Mouse (Mus musculus) B cell, adult 2 months (primary cell): ENCODE results near the gene Gsg1.

ENCODE experiments used
- DNase-seq, 2 experiments: peaks; one replicate each; pipeline ENCODE4 v3.0.0; 2022

Gene Gsg1

DNA sequence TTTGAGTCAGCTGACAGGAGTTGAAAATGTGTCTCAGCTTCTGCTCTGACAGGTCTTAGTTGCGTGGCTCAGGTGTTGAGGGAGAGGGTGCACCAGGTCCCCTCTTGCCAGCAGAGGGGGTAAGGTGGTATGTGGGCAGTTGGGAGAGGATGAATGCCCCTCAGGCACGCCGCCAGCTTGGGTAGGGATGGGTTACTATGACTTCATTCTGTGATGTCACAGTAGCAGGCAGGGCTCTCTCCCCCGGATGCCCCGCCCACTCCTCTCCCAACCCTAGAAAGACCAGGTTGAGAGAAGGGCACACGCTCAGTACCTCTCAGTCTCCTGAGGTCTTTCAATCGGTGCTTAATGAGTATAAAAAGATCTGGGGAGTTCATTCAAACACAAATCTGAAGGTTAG, at the start of gene Gsg1:
Gene Gsg1 (minus strand): TSS at position 199 of the 400 bp plus-strand sequence.
- DNase-seq, result no peak

DNA sequence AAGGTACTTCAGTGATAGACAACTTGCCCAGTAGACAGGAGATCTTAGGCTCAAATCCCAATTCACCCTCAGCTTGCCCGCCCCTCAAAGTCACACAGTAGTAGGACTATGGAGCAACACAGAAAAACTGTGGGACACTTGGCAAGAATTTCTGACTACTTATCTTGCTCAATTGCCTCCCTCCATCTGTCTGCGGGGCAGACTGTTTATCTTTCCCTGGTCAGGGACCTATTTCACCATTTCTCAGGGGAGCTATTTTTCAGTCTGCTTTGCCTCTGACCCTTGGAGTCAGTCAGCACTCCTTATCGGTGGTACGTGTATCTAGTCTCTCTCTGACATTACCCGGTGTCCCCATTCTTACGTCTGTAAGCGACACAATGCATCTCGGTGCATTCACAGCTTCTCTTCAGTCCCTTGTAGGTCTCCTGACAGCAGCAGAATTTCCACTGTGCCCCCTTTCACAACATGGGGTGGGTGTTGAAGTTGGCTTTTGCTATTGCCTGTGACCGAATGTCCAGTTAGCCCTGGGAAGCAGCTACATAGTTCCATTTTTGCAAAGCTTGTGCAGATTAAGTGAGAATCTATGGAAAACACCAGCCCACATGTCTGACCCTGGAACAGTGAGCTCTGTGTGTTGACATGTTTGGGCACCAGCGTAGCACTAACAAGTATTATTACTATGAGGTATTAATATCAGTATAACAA, 48.4 kb upstream of the Gsg1 start:
- no peak for DNase-seq

DNA sequence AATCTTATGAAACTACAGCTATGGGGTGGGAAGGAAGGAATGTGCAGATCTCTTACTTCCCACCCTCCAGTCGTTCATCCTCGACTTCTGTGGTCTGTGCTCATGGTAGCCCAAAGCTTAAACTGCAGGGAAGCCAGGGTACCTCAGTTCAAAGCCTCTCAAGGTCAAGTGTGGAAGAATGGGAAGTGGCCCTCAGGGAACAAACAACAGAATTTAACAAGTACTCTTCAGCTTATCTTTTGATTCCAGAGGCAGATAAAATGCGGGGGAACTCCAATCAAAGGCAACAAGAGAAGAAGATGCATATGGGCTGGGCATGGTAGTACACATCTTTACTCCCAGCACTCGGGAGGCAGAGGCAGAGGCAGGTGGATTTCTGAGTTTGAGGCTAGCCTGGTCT, 46.3 kb upstream of the Gsg1 start:
- DNase-seq, result no peak

DNA sequence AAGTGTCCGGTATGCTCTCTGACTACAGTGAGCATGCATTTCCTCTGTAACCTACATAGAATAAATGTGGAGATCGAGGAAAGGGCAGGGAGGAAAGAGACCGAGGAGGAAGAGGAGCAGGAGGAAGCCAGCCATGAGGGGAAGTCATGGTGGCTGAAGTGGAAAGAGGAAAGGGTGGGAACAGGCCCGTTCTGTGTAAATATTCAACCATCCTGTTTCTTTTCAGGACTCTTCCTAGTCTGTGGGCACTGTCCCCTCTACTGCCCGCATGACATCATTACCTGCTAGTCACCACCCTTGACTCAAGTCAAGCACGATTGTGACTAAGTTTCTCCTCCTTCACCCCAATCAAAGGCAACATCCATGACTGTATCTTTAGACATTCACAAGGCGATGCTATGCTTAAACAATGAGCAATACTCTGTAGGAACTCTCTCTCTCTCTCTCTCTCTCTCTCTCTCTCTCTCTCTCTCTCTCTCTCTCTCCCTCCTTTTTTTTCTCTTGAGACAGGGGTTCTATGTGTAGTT, 44.9 kb upstream of the Gsg1 start:
- DNase-seq, result no peak

DNA sequence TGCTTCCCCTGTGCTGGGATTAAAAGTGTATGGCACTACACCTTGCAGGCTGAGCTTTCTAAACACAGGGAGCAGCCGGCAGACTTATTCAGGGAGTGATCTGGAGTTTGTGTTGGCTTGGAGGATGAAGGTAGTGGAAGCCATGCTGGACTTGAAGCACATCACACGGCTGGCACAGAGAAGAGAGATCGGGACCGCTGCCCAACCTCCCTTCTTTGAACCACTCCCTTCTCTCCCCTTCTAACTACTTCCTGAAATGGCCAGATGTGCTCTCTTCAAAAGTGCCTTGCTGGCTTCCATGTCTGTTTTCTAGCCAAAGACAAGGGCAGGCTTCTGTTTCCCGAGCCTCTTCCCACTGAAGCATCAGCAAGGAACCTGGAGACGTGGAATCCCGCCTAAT, 43.4 kb upstream of the Gsg1 start:
- DNase-seq, result no peak

DNA sequence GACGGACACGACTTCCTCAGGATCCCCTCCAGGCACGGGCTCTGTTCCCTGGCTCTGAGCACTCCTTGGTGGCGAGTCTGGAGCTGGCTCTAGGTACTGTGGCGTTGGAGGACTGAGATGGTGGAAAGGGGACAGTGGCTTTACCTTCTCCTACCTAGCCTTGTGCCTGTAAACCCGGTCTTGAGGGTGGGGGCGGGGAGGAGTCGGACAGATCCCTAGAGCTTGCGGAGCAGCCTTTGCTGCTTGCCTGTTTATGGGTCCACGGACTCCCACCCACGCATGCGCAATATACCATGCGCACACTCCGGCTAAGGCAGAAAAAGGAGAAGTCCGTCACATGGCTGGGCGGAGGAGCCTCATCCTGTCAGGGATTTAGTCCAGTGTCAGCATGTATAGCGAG, 42.1 kb upstream of the Gsg1 start:
- peak; percentile 70 to 71 for DNase-seq

DNA sequence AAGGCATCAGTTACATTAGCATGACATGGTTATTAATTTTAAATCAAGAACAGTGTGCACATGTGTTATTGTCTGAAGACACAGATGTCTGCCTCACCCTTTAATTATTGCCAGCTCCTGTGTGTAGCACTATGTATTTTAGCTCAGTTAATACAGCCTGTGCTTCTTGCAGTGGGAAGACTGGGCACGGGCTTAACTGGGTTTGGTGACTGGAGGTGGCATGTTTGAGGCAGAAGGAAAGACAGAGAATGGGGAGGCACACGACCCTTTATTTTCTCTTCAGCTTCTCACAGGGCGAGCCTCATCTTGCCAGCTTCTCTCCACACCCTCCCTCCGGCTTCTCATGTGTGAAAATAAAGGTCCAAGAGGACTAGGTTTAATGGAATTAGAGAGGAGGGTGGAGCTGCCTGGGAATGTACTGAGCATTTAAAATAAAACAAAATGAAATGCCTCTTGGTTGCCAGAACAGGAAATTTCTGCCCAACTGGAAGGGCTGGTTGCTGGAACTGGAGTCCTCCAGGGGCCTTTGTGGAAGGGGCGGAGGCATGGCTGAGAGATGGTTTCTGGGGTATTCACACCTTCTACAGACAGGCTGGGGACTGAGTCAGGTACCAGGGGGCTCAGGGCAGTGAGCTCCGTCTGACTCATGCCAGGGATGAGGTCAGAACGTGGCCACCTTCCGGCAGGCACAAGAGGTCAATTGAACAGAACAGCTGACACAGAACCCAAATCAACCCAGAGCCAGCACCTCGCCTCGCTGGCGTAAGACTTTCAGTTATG, 41.1 kb upstream of the Gsg1 start:
- DNase-seq, result no peak

DNA sequence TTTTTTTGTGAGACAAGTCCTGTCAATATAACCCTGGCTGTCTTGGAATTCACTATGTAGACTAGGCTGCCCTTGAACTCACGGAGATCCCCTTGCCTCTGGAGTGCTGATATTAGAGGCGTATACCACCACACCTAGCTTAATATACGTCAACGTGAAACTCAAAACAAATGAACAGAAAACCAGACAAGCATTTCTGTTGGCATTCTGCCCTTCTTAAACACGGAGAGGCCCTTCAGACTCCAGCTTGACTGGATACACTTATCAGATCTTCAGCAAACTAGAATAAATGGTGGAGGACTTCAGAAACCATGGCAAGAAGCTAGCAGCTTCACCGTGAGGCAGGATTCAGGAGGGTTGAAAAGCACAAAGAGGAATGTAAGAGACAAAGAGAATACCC, 40.0 kb upstream of the Gsg1 start:
- DNase-seq, result no peak

DNA sequence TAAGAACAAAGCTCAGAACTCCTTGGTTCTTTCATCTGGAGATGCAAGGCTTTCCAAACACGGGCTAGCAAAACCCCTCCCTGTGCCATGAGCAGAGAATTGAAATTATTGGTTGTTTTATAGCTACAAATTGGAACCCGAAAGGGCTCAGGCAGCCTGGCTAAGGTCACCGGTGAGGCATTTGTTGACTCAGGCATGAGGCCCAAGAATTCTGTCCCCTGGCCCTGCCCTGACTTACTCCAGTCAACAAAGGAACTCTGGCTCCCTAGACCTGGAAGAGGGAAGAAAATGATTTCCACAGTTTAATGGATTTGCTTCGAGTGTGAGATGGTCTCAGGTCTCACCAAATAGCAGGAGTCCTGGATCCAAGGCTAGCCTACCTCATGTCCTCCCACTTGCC, 38.2 kb upstream of the Gsg1 start:
- no peak for DNase-seq

DNA sequence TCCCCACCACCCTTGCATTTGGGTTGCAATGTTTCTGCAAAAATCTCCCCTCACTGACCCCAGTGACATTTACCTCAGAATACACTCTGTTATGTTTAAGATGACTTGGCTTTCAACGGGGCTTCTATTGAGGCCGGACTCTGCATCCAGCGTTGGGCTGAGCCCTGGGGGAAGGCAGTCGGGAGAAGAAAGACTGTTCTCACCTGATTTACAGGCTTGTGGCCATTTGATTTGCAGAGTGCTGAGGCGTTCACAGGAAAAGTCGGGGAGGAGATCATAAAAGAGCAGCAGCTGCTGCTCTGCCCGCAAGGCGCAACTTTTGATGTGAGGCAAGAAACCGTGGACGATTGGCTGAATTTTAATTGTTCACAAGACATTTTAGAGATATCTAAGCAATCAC, 25.7 kb upstream of the Gsg1 start:
- no peak for DNase-seq

DNA sequence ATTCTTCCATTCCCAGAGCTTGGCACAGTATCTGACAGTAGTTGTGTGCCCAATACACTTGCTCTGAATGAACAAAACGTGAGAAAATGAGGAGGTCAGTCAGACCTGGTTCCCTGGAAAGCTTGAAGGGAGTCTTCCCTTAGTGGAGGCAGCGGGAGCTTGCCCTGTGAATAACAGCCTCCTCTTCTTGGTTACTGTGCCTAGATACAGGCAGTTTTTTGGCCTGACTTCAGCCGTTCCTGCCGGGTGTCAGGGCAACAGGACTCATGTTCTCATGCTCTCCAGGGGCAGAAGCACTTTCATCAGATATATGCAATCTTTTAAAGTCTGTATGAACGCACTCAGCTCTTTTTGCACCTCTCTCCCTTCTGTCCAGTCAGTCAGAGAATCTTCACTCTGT, 25.1 kb upstream of the Gsg1 start:
- no peak for DNase-seq

DNA sequence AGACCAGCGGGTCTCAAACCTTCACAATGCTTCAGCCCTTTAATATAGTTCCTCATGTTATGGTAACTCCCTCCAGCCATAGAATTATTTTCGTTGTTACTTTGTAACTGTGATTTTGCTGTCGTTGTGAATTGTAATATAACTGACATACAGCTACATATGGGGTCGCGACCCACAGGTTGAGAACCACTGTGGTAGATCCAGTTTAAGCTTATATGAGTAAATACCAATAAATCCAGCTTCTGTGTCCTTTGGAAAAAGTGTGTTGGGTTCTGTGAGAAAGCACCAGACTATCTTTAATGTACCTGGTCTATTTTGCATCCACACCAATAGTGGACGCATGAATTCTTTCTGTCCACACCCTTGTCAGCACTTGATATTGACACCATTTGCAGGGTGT, 24.2 kb upstream of the Gsg1 start:
- DNase-seq, result no peak

DNA sequence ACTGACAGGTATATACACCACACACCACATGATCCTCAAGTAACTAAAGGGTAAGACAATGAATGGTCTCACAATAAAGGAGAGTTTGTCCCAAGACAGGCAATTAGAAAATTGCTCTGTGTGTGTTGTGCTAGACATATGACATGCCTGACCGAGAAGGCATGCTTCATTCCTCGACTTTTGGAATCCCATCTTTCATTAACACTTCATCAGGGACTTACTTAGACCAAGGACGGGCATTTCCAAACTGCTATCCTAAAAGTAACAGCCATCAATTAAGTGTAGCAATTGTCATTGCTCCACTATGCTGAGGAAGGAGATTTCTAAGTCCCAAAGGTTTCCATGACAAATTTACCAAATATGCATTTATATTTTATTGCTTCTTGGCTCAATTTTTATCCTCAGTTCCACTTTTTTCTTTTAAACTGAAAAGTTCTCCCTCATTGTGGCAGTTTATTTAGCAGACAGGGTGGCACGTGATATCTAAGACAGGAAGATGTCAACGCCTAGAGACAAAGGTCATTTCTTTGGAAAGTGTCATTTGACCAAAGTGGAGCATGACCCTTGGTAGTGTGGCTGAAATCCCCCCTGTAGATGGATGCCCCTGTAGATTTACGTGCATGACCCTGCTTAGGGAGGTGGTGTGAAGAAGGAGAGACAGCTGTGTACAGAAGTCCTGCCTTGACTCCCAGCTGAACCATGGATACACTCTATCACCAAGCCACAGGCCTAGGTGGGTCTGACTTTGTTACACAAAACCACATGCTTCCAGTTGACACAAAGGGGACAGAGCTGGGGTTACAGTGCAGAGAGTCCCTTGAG, 22.5 kb upstream of the Gsg1 start:
- DNase-seq, result no peak

DNA sequence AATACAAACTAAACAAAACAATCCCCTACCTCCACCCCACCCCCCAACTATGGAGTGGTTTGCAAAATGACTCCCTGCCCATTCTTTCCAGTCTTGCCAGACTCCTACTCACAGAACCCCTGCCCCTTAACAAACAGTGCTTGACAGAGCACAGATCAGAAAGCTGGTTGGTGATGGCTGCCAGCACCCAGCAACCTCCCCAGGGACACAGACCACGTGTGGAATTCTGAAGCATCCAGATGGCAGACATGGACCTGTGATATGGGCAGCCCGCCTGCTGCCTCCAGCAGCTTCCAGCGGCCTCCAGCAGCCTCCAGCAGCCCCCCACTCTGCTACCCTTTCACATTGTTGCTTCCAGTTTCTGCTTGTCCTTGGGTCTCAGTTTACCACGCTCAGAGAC, 21.1 kb upstream of the Gsg1 start:
- no peak for DNase-seq

DNA sequence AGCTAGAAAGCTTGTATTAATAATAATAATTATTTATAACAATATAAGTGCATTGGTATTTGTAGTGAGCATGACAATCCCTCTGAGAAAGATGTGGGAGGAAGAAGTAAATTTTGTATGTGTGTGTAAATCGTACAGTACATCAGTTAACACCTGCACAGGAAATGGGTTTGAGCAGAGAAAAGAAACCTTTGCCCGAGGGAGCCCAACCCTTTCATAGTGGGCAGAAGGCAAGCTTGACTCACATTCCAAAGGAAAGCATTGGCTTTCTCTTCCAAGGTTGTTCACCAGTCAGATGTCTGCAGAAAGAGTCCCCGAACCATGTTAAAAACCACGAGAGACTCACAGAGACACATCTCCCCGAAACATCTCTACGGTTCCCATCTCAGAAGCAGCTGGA, 18.9 kb upstream of the Gsg1 start:
- no peak for DNase-seq

DNA sequence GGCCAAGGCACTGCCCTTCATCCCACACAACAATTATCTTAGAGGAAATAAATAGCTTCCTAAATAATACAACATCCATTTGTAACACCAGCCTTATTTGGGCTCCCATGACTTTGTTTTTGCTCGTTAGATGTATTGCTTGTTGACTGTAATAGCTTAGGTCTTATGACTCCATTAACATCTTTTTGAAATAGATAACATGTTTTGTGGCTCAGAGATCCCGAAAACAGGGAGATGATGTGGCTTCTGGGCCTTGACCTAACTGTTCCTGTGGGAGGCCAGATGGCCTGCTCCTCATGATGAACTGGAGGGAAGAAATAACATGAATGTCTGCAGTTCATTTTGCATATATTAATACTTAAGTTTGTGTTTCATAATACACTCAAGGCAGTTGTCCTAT, 17.6 kb upstream of the Gsg1 start:
- DNase-seq, result no peak

DNA sequence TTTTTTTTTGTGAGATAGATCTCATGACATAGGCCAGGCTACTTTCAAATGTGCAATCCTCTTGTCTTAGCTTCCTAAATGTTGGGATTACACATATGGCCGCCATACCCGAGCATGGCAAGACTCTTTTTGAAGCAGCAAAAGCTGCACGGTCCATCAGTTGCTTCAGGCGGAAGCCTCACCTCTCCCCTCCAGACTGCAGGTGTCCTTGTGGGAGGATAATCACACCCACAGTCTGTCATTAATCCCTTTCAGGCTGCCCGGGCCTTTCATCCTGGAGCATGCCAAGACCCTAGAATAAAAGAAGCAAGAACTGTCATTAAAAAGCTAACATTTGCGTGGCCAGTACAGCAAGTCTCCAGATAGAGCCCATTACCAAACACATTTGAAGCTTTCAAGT, 15.5 kb upstream of the Gsg1 start:
- no peak for DNase-seq

DNA sequence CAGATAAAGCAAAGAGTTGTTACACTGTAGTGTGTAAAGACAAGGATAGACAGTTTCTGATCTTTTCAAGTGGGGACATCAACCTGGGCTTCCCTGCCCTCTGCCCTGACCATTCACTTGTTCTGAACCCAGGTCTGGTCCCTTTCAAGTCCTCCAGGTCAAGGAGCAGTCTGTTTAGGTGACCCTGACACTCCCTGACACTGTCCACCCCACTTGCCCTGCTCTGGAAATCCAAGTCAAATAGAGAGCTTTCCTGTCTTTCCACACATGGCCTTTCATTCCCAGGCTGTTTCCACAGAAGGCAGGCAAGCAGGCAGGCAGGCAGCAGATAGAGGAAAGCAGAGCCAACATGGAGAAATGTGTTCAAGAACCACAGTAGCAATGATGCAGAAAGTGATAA, 14.2 kb upstream of the Gsg1 start:
- DNase-seq, result no peak

DNA sequence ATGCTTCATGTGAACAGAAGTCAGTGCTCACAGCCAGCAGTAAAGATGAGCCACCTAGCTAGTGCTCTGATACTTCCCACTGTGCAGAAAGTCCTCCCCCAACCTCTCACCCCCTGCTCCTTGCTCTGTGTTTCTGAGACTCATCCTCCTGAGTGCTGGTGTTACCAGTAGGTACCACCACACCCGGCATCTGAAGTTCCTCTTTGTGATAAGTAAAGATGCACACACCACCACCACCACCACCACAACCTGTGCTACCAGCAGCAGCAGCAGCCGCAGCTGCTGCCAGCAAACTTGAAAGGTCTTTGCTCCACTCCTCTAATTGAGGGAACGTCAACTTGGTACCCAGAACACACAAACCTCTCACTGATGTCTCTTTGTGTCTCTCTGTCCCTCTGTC, 13.1 kb upstream of the Gsg1 start:
- DNase-seq, result no peak

DNA sequence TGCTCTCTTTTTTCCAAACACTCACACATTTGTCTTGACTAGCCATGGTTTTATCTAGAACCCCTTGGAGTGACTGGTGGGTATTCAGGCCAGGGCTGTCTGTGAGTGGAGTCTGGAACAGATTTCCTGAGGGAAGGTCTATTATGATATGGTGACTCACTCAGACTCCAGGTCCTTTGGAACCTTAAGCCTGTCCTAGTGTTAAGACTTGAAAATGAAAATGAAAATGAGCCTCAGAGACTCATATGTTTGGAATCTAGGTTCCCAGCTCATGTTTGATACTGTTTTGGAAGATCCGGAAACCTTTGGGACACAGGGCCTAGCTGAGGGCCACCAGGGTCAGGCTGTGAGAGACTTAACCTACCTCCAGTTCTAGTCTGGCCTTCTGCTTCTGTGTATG, 11.9 kb upstream of the Gsg1 start:
- DNase-seq, result no peak

DNA sequence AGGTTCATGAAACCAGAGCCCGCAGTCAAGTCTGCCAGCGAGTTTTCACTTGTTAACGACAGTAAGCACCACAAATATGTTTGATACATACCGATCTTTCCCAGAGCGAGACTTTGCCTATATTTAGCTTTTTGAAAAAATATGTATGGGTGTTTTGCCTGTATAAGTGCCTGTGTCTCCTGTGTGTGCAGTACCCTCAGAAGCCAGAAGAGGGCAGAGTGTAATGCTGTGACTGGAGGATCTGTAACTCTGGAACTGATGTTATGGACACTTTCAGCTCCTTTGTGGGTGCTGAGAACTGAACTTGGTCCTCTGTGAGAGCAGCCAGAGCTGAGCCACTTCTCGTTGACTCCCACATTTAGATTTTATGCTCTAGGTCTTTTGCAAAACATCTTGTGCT, 10.0 kb upstream of the Gsg1 start:
- DNase-seq, result peak in 1 of 2 experiments; percentile 14

DNA sequence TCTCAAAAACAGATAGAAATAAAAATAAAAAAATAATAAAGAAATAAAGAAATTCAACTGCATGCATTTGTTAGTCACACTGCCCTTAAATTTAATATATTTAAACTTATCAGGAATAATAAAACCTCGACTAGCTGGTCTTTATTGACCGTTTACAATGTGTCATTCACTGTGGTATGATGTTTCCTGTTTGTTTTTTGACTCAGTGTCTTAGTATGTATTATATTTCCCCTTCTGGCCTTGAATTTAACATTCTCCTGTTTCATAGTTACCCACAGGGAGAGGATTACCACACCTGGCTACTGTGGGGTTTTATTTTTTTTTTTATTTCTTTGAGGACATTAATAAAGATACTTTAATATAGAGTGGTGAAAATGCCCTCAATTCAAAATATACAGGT, 8.4 kb upstream of the Gsg1 start:
- DNase-seq, result no peak

DNA sequence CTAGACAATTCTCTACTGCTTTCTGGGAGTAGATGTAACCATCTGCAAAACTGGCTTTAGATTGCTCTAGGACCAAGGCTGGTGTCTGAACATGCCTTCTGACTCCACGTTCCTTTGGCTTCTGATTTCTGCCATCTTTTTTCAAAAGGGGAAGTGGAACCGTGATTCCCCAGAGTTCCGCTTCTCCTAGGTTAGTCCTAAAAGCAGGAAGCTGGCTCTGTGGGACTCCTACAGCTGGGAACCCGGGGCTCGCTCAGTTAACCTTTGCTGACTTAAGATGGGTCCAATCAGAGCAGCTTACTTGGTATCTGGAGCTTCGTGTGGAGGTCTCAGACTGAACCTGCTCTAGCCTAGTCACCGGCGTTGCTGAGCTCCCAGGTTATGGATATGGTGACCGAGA, 7.0 kb upstream of the Gsg1 start:
- no peak for DNase-seq

DNA sequence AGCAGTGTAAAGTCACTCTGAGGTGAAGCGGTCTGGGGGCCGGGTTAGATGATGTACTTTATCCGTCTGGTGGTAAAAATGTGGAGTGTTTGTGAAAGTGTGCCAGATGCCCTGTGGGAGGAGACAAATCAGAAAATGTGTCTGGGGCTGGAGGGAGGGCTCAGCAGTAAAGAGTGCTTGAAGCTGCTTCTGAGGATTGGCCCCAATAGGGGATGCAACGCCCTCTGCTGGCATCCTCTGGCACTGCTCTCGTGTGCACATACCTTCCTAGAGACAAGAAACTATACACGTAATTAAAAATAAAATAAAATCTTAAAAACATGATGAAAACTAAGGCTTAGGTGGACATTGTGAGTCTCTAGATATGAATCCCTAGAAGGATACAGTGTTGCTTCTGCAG, 6.3 kb upstream of the Gsg1 start:
- no peak for DNase-seq
